8 mouse cellular contexts compared by ENCODE assay signal in the genomic region with DNA sequence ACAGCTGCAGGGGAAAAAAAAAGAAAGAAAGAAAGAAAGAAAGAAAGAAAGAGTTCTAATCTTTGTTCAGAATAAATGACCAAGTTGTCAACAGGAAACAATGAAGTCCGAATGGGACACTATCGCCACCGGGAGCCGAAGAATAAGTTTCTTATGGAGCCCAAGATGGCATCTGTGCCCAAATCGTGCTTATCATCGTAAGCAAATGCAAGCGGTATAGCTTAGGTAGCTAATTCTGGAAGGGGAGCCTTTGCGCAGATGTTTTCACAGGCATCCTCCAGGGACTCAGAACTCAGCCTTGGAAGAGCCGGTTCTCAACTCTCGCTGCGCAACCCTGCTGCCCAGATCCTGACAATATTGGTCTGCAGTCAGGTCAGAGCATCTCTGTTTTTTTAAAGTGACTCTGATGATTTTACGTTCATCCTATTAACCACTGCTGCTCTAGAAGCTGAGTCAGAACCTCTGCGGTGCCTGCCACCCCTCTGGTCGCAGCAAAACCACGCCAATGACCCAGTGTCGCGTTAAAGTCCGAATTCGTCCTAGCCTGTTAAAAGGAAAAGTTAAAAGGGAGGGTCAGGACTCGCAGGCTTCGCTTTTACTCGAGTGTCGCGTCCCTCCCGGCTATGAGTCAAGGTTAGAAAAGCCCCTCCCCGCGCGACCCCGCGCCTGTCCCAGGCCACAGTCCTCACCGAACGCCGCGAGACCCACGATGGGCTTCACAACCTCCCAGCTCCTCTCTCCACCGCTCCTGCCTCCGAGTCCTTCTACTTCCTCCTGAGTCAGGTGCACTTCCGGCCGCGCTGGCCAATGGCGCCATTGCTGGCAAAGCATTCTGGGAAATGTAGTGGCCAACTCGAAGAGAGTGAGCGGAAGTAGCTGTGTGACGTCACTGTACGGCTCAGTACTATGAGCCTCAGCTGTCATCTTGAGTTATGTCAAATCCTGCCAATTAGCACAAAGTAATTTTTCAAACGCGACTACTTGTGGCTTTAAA. TPM values are rescaled to one million over a fixed set of nuclear protein-coding genes. Genes with fewer than 3 reads are reported as not detected.
DNase-seq lines count a peak whose midpoint lies in the region; ATAC-seq and TF ChIP-seq lines count a peak whose summit lies in the region.

Gene Ttc1 (minus strand): TSS at position 776 of the 994 bp plus-strand sequence.

- no peaks in the 10 kb centered on the region for H3K27me3 ChIP-seq in E14TG2a.4 (ENCODE audit: insufficient read depth, low read length)
- no peaks in the 10 kb centered on the region; the same call in 1 of the 2 replicates for H3K27me3 ChIP-seq in forebrain, embryonic 12.5 days
- no peaks in the 10 kb centered on the region for H3K27me3 ChIP-seq in heart, postnatal 0 days (ENCODE audit: control insufficient read depth, insufficient read depth, low read length)
- H3K27me3 ChIP-seq in liver, embryonic 16.5 days (ENCODE audit: control insufficient read depth, insufficient read depth, low read depth, low read length): no peaks in the 10 kb centered on the region
- no peaks in the 10 kb centered on the region; the same call in 1 of the 2 replicates for H3K27me3 ChIP-seq in neural tube, embryonic 13.5 days
- no peaks in the 10 kb centered on the region for H3K27me3 ChIP-seq in testis, adult 2 months (ENCODE audit: control insufficient read depth, insufficient read depth, low read length)

- TF ChIP-seq EP300 in heart, postnatal 0 days (IDR thresholded peaks at IDR 0.05; ENCODE audit: low read depth): no peak

- peaks cover 27% of the 10 kb centered on the region for H3K36me3 ChIP-seq in E14TG2a.4 (ENCODE audit: insufficient read depth, low read length)
- H3K36me3 ChIP-seq in forebrain, embryonic 12.5 days (replicated peaks): peaks cover 23% of the 10 kb centered on the region
- peaks cover 26% of the 10 kb centered on the region for H3K36me3 ChIP-seq in heart, postnatal 0 days (replicated peaks; ENCODE audit: control insufficient read depth, insufficient read depth, low read length)
- peaks cover 12% of the 10 kb centered on the region; the same call in 1 of the 2 replicates for H3K36me3 ChIP-seq in liver, embryonic 16.5 days (ENCODE audit: control insufficient read depth, insufficient read depth)
- peaks cover 26% of the 10 kb centered on the region for H3K36me3 ChIP-seq in neural tube, embryonic 13.5 days
- H3K36me3 ChIP-seq in testis, adult 2 months (ENCODE audit: control insufficient read depth, insufficient read depth, low read length): peaks cover 2% of the 10 kb centered on the region; the same call in 1 of the 2 replicates

- peak within 1 kb of the TSS; percentile 87 for H3K4me2 ChIP-seq in forebrain, embryonic 12.5 days
- peak within 1 kb of the TSS; percentile 94 for H3K4me2 ChIP-seq in heart, postnatal 0 days (ENCODE audit: low read depth, low read length)
- H3K4me2 ChIP-seq in liver, embryonic 16.5 days (ENCODE audit: low read depth, low read length): peak within 1 kb of the TSS; percentile 73
- peak within 1 kb of the TSS; percentile 87 for H3K4me2 ChIP-seq in neural tube, embryonic 13.5 days

- peak within 1 kb of the TSS; percentile 10; the same call in 1 of the 2 replicates for H3K27ac ChIP-seq in forebrain, embryonic 12.5 days
- H3K27ac ChIP-seq in heart, postnatal 0 days (ENCODE audit: low read depth): peak within 1 kb of the TSS; percentile 80
- peak within 1 kb of the TSS; percentile 58 for H3K27ac ChIP-seq in liver, embryonic 16.5 days (ENCODE audit: low read length)
- H3K27ac ChIP-seq in neural tube, embryonic 13.5 days (replicated peaks): peak within 1 kb of the TSS; percentile 62
- peak within 1 kb of the TSS; percentile 69 for H3K27ac ChIP-seq in testis, adult 2 months (ENCODE audit: control insufficient read depth, insufficient read depth, low read depth, low read length)

- H3K4me3 ChIP-seq in E14TG2a.4 (replicated peaks; ENCODE audit: low read length): peak within 1 kb of the TSS; percentile 93
- peak within 1 kb of the TSS; percentile 72 for H3K4me3 ChIP-seq in forebrain, embryonic 12.5 days (replicated peaks)
- H3K4me3 ChIP-seq in heart, postnatal 0 days (ENCODE audit: low read depth, low read length): peak within 1 kb of the TSS; percentile 87
- H3K4me3 ChIP-seq in liver, embryonic 16.5 days (ENCODE audit: low read depth, low read length): peak within 1 kb of the TSS; percentile 76
- peak within 1 kb of the TSS; percentile 67 for H3K4me3 ChIP-seq in neural tube, embryonic 13.5 days
- H3K4me3 ChIP-seq in testis, adult 2 months (ENCODE audit: control insufficient read depth, low read depth, low read length): peak within 1 kb of the TSS; percentile 93

- TF ChIP-seq CTCF in E14TG2a.4 (conservative IDR thresholded peaks at IDR 0.05; ENCODE audit: low read length): no peak
- TF ChIP-seq CTCF in heart, postnatal 0 days (IDR thresholded peaks at IDR 0.05; ENCODE audit: low read depth): no peak; the same call in 1 of the 2 replicates
- no peak for TF ChIP-seq CTCF in testis, adult 2 months (IDR thresholded peaks at IDR 0.05; ENCODE audit: control insufficient read depth, insufficient read depth, insufficient replicate concordance, low read depth, low read length)

- peak within 1 kb of the TSS; percentile 77 for H3K9ac ChIP-seq in forebrain, embryonic 12.5 days
- peak within 1 kb of the TSS; percentile 83 for H3K9ac ChIP-seq in heart, postnatal 0 days (replicated peaks; ENCODE audit: low read depth, low read length)
- H3K9ac ChIP-seq in liver, embryonic 16.5 days (ENCODE audit: low read depth, low read length): peak within 1 kb of the TSS; percentile 78
- peak within 1 kb of the TSS; percentile 82 for H3K9ac ChIP-seq in neural tube, embryonic 13.5 days

- WGBS in forebrain, embryonic 12.5 days: 3% methylated on average over 47 of the region's 47 CpGs
- WGBS in heart, postnatal 0 days: 2% methylated on average over 47 of the region's 47 CpGs
- WGBS in liver, embryonic 16.5 days (ENCODE audit: insufficient replicate concordance): under 1% methylated on average over 47 of the region's 47 CpGs
- 4% methylated on average over 47 of the region's 47 CpGs for WGBS in neural tube, embryonic 13.5 days

- DNase-seq in c-Kit-positive CD71-positive TER-119-positive erythroid progenitor cells, embryonic 14.5 days (ENCODE audit: low spot score): peak; percentile 93
- peak; percentile 98 for DNase-seq in heart, postnatal 0 days (ENCODE audit: low spot score)
- DNase-seq in kidney, postnatal 4 days: peak; percentile 96 to 98

- H3K4me1 ChIP-seq in E14TG2a.4 (replicated peaks; ENCODE audit: low read depth, low read length): peaks cover 30% of the 10 kb centered on the region
- peaks cover 9% of the 10 kb centered on the region for H3K4me1 ChIP-seq in forebrain, embryonic 12.5 days
- H3K4me1 ChIP-seq in heart, postnatal 0 days (ENCODE audit: control insufficient read depth, insufficient read depth): peaks cover 7% of the 10 kb centered on the region; the same call in 1 of the 2 replicates
- H3K4me1 ChIP-seq in liver, embryonic 16.5 days (ENCODE audit: control insufficient read depth, low read depth, low read length): peaks cover 4% of the 10 kb centered on the region
- H3K4me1 ChIP-seq in neural tube, embryonic 13.5 days (replicated peaks): peaks cover 10% of the 10 kb centered on the region
- H3K4me1 ChIP-seq in testis, adult 2 months (ENCODE audit: control insufficient read depth, insufficient read depth, low read length): peaks cover 2% of the 10 kb centered on the region

- H3K9me3 ChIP-seq in E14TG2a.4 (ENCODE audit: low read length): no peaks in the 10 kb centered on the region
- H3K9me3 ChIP-seq in forebrain, embryonic 12.5 days: no peaks in the 10 kb centered on the region
- no peaks in the 10 kb centered on the region for H3K9me3 ChIP-seq in heart, postnatal 0 days (replicated peaks; ENCODE audit: control insufficient read depth, low read length)
- H3K9me3 ChIP-seq in liver, embryonic 16.5 days (replicated peaks; ENCODE audit: control insufficient read depth, low read length): no peaks in the 10 kb centered on the region
- H3K9me3 ChIP-seq in neural tube, embryonic 13.5 days: no peaks in the 10 kb centered on the region

- peak; percentile 99 for ATAC-seq in forebrain, embryonic 12.5 days (ENCODE audit: low FRiP score)
- ATAC-seq in heart, postnatal 0 days (ENCODE audit: insufficient read depth, low read depth): peak; percentile 98
- ATAC-seq in liver, embryonic 16.5 days (ENCODE audit: low read depth): peak; percentile 99
- ATAC-seq in neural tube, embryonic 13.5 days (ENCODE audit: low read depth): peak; percentile 99

- TF ChIP-seq POLR2A in testis, adult 2 months (IDR thresholded peaks at IDR 0.05; ENCODE audit: control insufficient read depth, low read depth, low read length): peak; percentile 91

RNA-seq across cellular contexts. Expression of gene Ttc1, which starts in this region (rescaled TPM):
- polyA plus RNA-seq in forebrain, embryonic 12.5 days (2016; fragmentation: Nextera tagmentation; extraction: Ambion mirVana): 77.5 and 83.9 TPM in 2 replicates
- total RNA-seq in heart, postnatal 0 days (2014; rRNA removed; ENCODE audit: low replicate concordance): 16.4 and 30.5 TPM in 2 replicates
- 66.8 and 68.7 TPM in 2 replicates for polyA plus RNA-seq in heart, postnatal 0 days (2015; fragmentation: Nextera tagmentation; extraction: Ambion mirVana)
- polyA plus RNA-seq in liver, embryonic 16.5 days (2015; fragmentation: Nextera tagmentation; extraction: Ambion mirVana): 29.2 and 30.2 TPM in 2 replicates
- 92.4 and 98.5 TPM in 2 replicates for polyA plus RNA-seq in neural tube, embryonic 13.5 days (2015; fragmentation: Nextera tagmentation; extraction: Ambion mirVana)
- polyA plus RNA-seq in testis, adult 2 months (2012; rRNA removed): 38.6 and 44.9 TPM in 2 replicates

Comparison
In these comparisons a context has a peak if more than half of its experiments do, and no peak if none do; other contexts are left out.
1. Peak in every context shown above with its lines: DNase-seq, ATAC-seq, H3K4me3 ChIP-seq and H3K27ac ChIP-seq.
2. H3K27ac ChIP-seq: peak in every context shown above with its lines; median percentile 80 in heart, postnatal 0 days; 69 in testis, adult 2 months; 62 in neural tube, embryonic 13.5 days; 58 in liver, embryonic 16.5 days; 10 in forebrain, embryonic 12.5 days.